Mouse (Mus musculus) intestine, embryonic 15.5 days (tissue): ENCODE data around the gene Zfp740. TPM values are rescaled to one million over a fixed set of nuclear protein-coding genes. Genes with fewer than 3 reads are reported as not detected.
A peak's percentile ranks its signal among the peaks of the same experiment; 100 is the strongest.

ENCODE experiments used
- ATAC-seq: fragments of 200-750 bp; cut with Nextera tagmentation; 2 replicates; pipeline ENCODE4 v1.8.0; 2017; ENCODE audit warnings: moderate TSS enrichment, moderate library complexity
- H3K27ac ChIP-seq: fragments of 300-500 bp; sonication (generic); 2 replicates; pipeline ENCODE4 v1.5.1; 2015; ENCODE audit warnings: mild to moderate bottlenecking, inconsistent platforms
- H3K27me3 ChIP-seq: fragments of 300-500 bp; sonication (generic); replicated peaks from 2 replicates; pipeline ENCODE4 v1.6.1; 2015; ENCODE audit warnings: inconsistent platforms
- H3K36me3 ChIP-seq: fragments of 300-500 bp; sonication (generic); 2 replicates; pipeline ENCODE4 v1.6.1; 2015; ENCODE audit warnings: inconsistent platforms
- H3K4me1 ChIP-seq: fragments of 300-500 bp; sonication (generic); replicated peaks from 2 replicates; pipeline ENCODE4 v1.6.1; 2015; ENCODE audit warnings: inconsistent platforms
- H3K4me2 ChIP-seq: fragments of 300-500 bp; sonication (generic); replicated peaks from 2 replicates; pipeline ENCODE4 v1.6.1; 2015; ENCODE audit warnings: mild to moderate bottlenecking, inconsistent platforms
- H3K4me3 ChIP-seq: fragments of 300-500 bp; sonication (generic); replicated peaks from 2 replicates; pipeline ENCODE4 v1.5.1; 2015; ENCODE audit warnings: inconsistent platforms
- H3K9ac ChIP-seq: fragments of 300-500 bp; sonication (generic); 2 replicates; pipeline ENCODE4 v1.6.1; 2015; ENCODE audit warnings: inconsistent platforms
- H3K9me3 ChIP-seq: fragments of 300-500 bp; sonication (generic); 2 replicates; pipeline ENCODE4 v1.6.1; 2016; ENCODE audit warnings: inconsistent platforms
- WGBS: fragments of 180-500 bp; shearing (Covaris S2); methylation state at CpG from one replicate; pipeline ENCODE4 v1.1.7; 2015; 5-methylcytosine and 5-hydroxymethylcytosine counted together
- polyA plus RNA-seq: library from polyadenylated mRNA; unstranded; fragments of >200 nt; fragmentation: Nextera tagmentation; extraction: Ambion mirVana; gene quantifications from 2 replicates; pipeline ENCODE4 v1.2.1, GENCODE M21; 2015

The Zfp740 gene
- polyA plus RNA-seq, 1 experiment from 2014 or later: 44.1 TPM

DNA sequence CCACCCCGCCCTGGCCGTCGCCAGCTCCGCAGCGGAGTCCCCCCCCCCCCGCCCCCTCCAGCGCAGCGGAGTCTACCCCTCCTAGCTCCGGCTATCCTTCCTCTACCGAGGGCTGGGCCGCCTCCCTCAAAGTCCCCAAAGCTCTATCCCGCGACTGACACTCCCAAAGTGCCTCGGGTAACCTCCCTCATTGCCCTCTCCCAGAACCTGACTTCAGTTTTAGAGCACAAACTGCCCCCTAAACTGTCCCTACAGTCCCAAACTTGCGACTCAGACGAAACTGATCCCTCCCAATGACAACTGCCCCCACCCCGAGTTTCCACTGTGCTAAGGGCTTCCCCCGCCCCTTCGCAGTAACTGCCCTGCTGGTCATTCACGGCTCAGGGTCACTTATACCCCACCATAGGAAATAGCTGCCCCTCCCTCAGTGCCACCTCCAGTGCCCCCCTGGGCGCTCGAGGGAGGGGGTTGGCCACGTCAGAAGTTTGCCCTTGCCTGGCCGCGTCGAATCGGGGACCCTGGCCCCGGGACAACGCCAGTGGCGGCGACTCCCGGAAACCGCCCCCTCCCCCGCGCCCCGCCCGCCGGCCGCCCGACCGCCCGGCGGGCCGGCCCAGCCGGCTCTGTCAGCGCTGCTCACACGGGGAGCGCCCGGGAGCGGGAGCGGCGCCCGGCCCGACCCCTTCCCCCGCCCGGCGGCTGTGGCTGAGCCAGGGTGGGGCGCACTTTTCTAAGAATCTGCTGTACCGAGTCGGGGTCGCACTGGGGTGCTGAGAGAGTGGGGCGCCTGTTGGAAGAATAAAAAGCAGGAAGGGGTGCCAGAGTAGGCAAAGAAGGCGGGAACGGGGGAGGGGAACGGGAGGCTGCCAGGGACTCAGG, 44.4 kb downstream of the Zfp740 start:
- peak overlapping the region; percentile 53 for H3K4me3 ChIP-seq
- no peaks in the 10 kb centered on the region for H3K27me3 ChIP-seq
- H3K4me2 ChIP-seq: peak overlapping the region; percentile 96
- H3K27ac ChIP-seq: peak overlapping the region; percentile 98
- no peaks in the 10 kb centered on the region for H3K36me3 ChIP-seq
- H3K9me3 ChIP-seq: no peaks in the 10 kb centered on the region
- WGBS: 0% methylated on average over 62 of the region's 65 CpGs
- peaks cover 55% of the 10 kb centered on the region for H3K4me1 ChIP-seq
- ATAC-seq: peak; percentile 65
- peak overlapping the region; percentile 71 for H3K9ac ChIP-seq

DNA sequence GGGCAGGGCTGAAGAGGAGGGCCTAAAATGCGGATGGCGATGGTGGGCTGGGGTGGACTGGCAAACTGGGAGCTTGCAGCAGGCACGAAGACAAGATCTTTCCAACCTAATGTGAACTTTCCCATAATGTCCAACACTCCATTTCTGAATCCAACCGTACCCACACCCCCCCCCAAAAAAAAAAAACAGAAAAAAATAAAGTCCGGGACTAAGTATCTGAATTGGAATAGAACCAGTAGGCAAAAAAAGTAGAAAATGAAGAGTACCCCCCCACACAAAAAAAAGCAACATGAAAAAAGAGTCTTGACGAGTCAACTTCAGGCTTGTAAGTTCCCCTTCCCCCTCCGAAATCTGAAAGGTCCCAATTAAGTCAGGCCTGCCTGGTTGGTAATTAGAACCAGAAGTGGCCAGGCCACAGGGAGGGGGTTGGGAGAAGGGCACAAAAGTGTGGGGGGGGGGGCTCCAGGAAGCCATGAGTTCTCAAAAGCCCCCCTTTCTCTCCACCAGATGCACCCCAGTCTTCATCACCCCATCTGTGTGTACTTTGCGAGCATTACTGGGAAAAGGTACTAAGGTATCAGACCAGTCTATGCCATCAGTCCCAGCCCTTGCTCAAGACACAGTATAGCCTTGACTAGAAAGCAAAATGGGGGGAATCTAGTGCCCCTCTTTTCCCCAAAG, 45.2 kb downstream of the Zfp740 start:
- Histone ChIP-seq H3K4me2 (peak overlapping the region; percentile 96), H3K9ac (peak overlapping the region; percentile 71), H3K9me3 (no peaks in the 10 kb centered on the region), H3K4me1 (peaks cover 47% of the 10 kb centered on the region), H3K36me3 (no peaks in the 10 kb centered on the region), H3K27me3 (no peaks in the 10 kb centered on the region), H3K27ac (peak overlapping the region; percentile 98), H3K4me3 (peak overlapping the region; percentile 53)
- ATAC-seq: no peak
- WGBS: 20% methylated on average over 8 of the region's 8 CpGs

DNA sequence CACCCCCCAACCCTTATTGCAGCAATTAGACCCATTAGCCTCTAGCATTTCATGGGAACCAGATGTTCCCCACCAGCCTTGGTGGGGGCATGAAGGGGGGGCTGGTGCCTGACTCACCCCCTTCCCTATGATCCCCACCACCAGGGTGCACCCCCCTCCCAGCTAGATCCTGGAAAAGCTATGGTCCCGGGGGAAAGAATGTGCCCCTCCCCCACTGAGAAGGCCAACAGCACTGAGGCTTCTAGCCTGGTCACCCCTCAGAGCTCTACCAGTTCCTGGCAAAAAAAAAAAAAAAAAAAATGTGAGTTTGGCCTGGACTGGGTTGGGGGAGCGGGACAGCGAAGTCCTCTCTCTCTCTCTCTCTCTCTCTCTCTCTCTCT, 45.8 kb downstream of the Zfp740 start:
- Histone ChIP-seq H3K27ac (peak overlapping the region; percentile 98), H3K4me2 (peak overlapping the region; percentile 96), H3K9me3 (no peaks in the 10 kb centered on the region), H3K27me3 (no peaks in the 10 kb centered on the region), H3K36me3 (no peaks in the 10 kb centered on the region), H3K9ac (no peak overlapping the region), H3K4me1 (peaks cover 42% of the 10 kb centered on the region), H3K4me3 (no peak overlapping the region)
- ATAC-seq: no peak
- 7% methylated on average over 3 of the region's 3 CpGs for WGBS

DNA sequence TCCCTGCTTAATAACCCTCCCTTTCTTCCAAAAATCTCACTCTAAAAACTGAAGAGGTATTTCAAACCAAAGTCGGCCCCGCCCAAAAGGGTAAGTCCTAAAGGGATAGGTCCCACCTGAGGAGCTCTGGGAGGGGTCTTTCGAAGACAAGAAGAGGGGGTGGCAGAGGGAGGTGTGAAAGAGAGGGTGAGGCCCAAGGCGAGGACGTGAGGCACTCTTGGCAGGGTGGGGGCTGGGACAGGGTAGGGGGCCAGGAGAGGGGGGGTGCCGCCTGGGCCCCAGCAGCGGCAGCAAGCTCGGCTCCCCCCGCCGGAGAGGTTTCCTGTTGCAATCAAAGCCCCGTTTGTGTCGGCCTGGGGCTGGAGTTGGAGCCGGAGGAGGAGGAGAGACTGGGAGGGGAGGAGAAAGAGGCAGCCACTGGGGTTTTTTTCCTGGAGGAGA, 46.2 kb downstream of the Zfp740 start:
- 11% methylated on average over 13 of the region's 13 CpGs for WGBS
- Histone ChIP-seq H3K4me1 (peaks cover 37% of the 10 kb centered on the region), H3K4me2 (peak overlapping the region; percentile 96), H3K9me3 (no peaks in the 10 kb centered on the region), H3K27ac (peak overlapping the region; percentile 98), H3K4me3 (peak overlapping the region; percentile 11; the same call in 1 of the 2 replicates), H3K27me3 (no peaks in the 10 kb centered on the region), H3K36me3 (no peaks in the 10 kb centered on the region), H3K9ac (peak overlapping the region; percentile 32; the same call in 1 of the 2 replicates)
- ATAC-seq: no peak

DNA sequence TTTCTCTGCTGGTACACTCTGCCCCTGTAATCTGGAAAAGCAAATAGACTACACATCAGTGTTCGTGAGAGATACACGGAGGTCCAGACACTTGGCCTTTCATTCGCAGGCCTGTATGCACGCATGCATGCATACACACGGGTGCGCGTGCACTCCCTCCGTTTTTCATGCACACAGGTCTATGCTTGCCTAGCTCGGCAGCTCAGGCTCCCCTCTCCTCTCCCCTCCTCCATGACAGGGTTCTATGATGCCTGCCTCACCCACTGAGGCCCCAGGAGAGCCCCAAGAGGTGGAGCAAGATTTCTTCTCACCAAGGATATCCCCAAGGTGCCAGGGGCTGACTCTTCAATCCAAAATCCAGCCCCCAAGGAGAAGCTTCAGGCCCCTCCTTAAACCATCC, 46.9 kb downstream of the Zfp740 start:
- Histone ChIP-seq H3K27ac (no peak overlapping the region), H3K4me2 (0 out of 2 replicates have a peak overlapping the region, but pooled peaks have one; percentile 96), H3K4me3 (no peak overlapping the region), H3K9me3 (no peaks in the 10 kb centered on the region), H3K4me1 (peaks cover 31% of the 10 kb centered on the region), H3K27me3 (no peaks in the 10 kb centered on the region), H3K9ac (no peak overlapping the region), H3K36me3 (no peaks in the 10 kb centered on the region)
- no peak for ATAC-seq
- 43% methylated on average over 9 of the region's 9 CpGs for WGBS

DNA sequence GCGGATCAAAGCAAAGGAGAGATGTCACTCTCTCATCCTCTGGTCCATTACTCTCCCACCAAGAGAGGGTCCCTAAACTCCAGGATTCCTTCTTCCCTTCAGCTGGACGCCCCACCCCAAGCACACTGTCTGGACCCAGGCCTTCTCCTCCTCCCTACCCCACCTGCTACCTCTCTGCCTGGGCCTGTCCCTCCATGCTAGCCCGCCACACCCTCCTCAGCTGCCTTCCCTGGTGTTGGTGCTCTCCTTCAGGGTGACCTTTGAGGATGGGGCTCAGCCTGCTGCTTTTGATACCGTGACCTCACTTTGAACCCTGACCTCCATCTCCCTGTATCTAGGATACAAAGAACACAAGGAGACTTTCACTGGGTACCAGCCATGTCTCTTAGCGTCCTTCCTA, 47.5 kb downstream of the Zfp740 start:
- Histone ChIP-seq H3K4me1 (peaks cover 28% of the 10 kb centered on the region), H3K4me2 (no peak overlapping the region), H3K27me3 (no peaks in the 10 kb centered on the region), H3K36me3 (no peaks in the 10 kb centered on the region), H3K9me3 (no peaks in the 10 kb centered on the region), H3K4me3 (no peak overlapping the region), H3K27ac (no peak overlapping the region), H3K9ac (no peak overlapping the region)
- WGBS: 70% methylated on average over 5 of the region's 5 CpGs
- no peak for ATAC-seq

DNA sequence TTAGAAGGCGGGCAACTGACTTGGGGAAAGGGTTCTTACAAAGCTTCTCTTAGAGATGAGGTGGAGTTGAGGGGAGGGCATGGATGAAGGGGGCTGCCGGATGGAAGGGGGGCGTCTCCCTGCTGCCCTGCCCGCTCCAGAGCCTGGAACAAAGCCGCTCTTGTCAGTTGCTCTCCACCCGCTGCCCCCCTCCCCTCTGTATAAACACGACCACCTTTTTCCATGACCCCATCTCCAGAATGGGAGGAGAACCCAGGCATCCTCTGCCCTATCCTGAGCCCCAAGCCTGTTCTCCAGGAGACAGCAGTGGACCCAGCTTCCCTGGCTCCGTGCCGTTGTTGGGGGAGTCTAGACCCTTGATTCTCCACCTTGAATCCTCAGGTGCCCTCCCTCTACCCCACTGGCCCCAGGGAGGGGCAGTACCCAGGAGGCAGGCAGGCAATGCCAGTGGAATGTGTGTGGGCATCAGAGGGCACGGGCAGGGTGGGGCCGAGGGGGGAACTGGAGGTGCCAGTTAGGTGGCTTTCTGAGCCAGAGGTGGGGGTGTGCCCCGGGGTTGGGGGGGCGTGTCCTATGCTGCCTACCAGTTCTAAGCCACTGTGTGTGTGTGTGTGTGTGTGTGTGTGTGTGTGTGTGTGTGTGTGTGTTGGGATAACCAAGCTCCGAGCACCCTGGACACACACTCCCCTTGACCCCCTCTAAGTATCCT, 52.7 kb downstream of the Zfp740 start:
- Histone ChIP-seq H3K27ac (no peak overlapping the region), H3K27me3 (0 out of 2 replicates have a peak, but pooled peaks cover 5% of the 10 kb centered on the region), H3K9me3 (no peaks in the 10 kb centered on the region), H3K4me1 (peaks cover 30% of the 10 kb centered on the region), H3K9ac (no peak overlapping the region), H3K4me3 (no peak overlapping the region), H3K36me3 (no peaks in the 10 kb centered on the region), H3K4me2 (peak overlapping the region; percentile 9; the same call in 1 of the 2 replicates)
- WGBS: 57% methylated on average over 14 of the region's 14 CpGs
- ATAC-seq: no peak

DNA sequence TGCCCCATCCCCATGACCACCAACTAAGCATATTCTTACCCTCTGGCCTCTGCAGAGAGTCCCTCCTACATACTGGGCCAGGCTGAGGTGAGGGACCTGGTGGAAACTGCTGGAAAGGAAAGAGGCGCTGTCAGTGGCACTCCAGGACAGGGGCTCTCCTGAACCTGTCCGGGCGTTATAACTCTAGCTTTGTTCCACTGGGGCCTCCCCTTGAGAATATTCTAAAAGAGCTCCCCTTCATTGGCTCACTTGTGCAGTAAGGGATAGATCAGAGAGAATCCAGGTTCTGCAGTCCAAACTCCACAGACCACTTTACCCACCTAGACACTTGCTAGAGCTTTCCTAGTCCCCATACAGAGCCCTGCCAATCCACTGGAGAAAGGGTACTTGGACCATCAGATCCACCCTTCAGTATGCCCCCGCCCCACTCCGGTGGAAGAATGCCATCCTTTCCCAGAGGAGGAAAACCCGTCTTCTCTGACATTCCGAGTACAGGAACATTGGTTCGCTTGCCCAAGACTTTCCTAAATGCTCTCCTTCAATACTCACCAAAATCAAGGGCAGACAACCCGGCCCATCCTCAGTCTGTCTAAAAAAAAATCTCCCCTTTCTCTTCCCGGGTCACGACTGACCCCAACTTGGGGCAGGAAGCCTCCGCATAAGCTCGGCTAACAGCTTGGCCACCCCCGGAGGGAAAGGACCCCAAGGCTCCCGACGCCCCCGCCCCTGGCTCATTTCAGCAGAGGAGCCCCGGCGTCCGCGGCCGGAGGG, 53.6 kb downstream of the Zfp740 start:
- Histone ChIP-seq H3K9me3 (no peaks in the 10 kb centered on the region), H3K9ac (peak overlapping the region; percentile 64), H3K27me3 (0 out of 2 replicates have a peak, but pooled peaks cover 5% of the 10 kb centered on the region), H3K4me2 (peak overlapping the region; percentile 94), H3K4me3 (peak overlapping the region; percentile 56), H3K4me1 (peaks cover 30% of the 10 kb centered on the region), H3K36me3 (no peaks in the 10 kb centered on the region), H3K27ac (peak overlapping the region; percentile 40; the same call in 1 of the 2 replicates)
- 13% methylated on average over 22 of the region's 22 CpGs for WGBS
- no peak for ATAC-seq

DNA sequence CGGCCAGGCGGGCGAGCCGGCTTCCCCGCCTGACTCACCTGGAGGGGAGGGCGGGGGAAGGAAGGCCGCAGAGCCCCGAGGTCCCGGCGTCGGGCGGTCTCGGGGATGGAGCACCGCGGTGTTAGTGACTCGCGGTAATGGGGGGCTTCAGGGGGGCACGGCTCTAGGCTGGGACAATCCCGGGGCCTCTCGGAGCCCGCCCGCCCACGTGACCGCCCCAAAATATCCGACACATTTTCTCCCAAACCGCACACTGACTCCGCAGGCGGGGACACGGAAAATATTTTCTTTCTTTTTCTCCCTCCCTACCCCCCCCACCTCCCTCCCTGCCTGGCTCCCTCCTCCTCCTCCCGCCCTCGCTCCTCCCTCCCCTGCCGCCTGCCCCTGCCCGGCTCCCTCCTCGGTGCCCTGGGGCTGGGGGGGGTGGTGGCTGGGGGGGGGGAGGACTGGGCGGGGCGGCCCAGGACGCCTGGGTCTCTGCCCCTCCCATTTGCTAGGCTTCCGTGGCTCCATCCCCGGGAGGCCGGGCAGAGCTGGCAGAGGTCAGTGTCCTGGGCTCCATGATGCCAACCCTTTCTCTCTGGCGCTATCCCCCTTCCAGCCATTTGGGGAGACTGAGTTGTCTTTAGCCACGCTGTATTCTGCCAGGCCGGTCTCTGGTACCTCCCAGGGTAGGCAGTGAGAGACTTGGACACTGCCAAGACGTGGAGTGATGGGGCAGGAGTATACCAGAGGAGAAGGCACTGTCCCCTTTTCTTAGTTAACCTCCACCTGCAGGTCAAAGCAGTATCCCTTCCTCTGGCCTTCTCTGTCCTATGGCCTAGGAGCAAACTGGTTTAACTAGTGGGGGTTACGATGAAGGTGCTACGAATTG, 54.4 kb downstream of the Zfp740 start, which contains the start of gene Rarg:
Gene Rarg (minus strand): TSS at position 316 of the 874 bp plus-strand sequence.
- H3K27ac ChIP-seq: peak within 1 kb of the TSS; percentile 40; the same call in 1 of the 2 replicates
- peak; percentile 65 for ATAC-seq
- peak within 1 kb of the TSS; percentile 94 for H3K4me2 ChIP-seq
- peaks cover 30% of the 10 kb centered on the region for H3K4me1 ChIP-seq
- WGBS: 2% methylated on average over 37 of the region's 46 CpGs
- H3K9ac ChIP-seq: peak within 1 kb of the TSS; percentile 64
- peak within 1 kb of the TSS; percentile 56 for H3K4me3 ChIP-seq
- H3K27me3 ChIP-seq: 0 out of 2 replicates have a peak, but pooled peaks cover 5% of the 10 kb centered on the region
- H3K9me3 ChIP-seq: no peaks in the 10 kb centered on the region
- no peaks in the 10 kb centered on the region for H3K36me3 ChIP-seq

DNA sequence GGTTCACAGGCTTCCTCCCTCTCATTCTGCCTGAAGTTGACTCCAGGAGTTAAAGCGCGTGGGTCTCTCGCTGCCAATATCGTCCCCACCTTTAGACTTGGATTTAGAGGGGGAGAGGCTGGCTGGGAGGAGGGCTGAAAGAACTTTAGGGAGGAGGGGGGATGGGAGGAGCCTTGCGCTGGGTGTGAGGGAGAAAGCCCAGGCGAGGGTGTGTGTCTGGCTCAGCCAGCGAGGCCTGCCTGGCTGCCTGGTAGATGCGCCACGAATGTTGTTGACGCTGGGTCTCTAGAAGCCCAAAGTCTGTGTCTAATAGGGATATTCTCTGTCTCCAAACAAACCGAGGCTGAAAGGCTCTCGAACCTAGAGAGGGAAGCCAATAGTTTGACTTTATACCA, 55.0 kb downstream of the Zfp740 start:
- Histone ChIP-seq H3K27ac (no peak overlapping the region), H3K9me3 (no peaks in the 10 kb centered on the region), H3K4me3 (peak overlapping the region; percentile 56; the same call in 1 of the 2 replicates), H3K9ac (0 out of 2 replicates have a peak overlapping the region, but pooled peaks have one; percentile 1), H3K27me3 (0 out of 2 replicates have a peak, but pooled peaks cover 5% of the 10 kb centered on the region), H3K4me1 (peaks cover 30% of the 10 kb centered on the region), H3K36me3 (no peaks in the 10 kb centered on the region), H3K4me2 (peak overlapping the region; percentile 94)
- ATAC-seq: peak; percentile 32; the same call in 1 of the 2 replicates
- WGBS: 15% methylated on average over 12 of the region's 12 CpGs
